Mouse (Mus musculus) thymus, adult 2 months (tissue): ENCODE results near the gene Actl7a.

Source experiments
- CTCF ChIP-seq: fragments of 200-500 bp; IDR thresholded peaks from 2 replicates; pipeline ENCODE4 v1.5.1; 2012; ENCODE audit warnings: mild to moderate bottlenecking, control low read depth, low read length, moderate library complexity, borderline replicate concordance; ENCODE audit not compliant: control insufficient read depth, poor library complexity, insufficient read depth; ENCODE audit errors: extremely low read depth
- POLR2A ChIP-seq: fragments of 200-500 bp; IDR thresholded peaks from 2 replicates; pipeline ENCODE4 v1.6.1; 2012; ENCODE audit warnings: mild to moderate bottlenecking, low read length, control low read depth, moderate library complexity; ENCODE audit not compliant: control insufficient read depth, poor library complexity, insufficient read depth; ENCODE audit errors: extremely low read depth

GRCm38 (mm10) chr4:56740611-56741010, 2.6 kb upstream of the Actl7a start:
- TF ChIP-seq CTCF (no peak), POLR2A (no peak)
